Mouse (Mus musculus) left cerebral cortex, adult 11 months (tissue): ENCODE measurements around the gene Psapl1.
A peak's percentile ranks its signal among the peaks of the same experiment; 100 is the strongest.
"Not testable (repeated sequence)": the region's sequence is repeated elsewhere in the genome, so short reads cannot be mapped to it uniquely, and the experiment has no call there.

Source experiments
- DNase-seq: peaks from one replicate; pipeline ENCODE4 v3.0.0; 2022; ENCODE audit warnings: low spot score

Psapl1 gene

DNA sequence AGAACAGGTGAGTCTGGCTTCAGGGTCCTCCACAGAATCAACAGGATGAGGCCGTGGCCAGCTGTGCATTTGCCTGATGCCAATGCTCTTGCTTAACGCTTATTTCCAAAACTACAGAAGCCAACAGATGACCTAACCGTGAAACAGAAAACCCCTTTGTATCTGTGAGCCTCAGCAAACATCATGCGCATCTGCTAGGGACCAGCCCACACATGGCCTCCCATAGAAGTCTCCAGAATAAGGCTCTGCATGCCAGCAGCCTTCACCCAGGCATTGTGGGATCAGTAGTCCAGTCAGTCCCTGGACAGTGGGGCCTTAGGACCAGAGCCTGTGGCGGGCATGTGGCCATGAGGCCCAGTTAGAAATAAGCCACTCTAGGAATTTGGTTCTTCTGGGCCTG is 400 bp upstream of the Psapl1 start:
- peak; percentile 57 for DNase-seq

DNA sequence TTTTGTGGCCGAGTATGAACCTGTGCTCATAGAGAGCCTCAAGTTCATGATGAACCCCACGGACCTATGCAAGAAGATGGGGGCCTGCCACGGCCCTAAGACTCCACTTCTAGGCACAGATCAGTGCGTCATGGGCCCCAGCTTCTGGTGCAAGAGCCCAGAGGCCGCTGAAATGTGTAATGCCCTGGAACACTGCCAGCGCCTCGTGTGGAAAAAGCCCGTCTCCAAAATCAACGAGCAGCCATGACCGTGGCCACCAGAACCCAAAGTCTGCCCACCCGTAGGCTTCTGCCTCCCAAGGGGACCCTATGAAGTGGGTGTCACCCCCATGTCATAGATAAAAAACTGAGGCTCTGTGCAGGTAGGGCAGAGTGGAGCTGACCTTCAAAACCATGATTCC is 1.6 kb downstream of the Psapl1 start:
- DNase-seq: no peak

DNA sequence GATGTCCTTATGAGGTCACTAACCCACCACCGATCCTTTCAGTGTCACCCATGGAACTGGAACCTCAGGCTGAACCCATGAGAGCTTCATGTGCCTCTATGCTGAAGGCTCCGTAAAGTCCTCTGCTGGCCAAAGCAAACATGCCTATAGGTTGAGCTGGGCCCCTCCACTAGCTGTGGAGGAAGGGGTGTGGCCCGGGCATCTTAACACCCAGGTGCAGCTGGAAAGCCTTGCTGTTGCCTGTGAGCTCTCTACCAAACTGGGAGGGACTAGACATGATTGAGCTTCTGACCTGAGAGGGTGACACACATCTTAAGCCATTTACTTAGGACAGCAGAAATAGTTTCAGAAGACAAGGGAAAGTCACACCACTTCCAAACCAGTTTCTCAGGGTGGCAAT is 5.0 kb downstream of the Psapl1 start:
- DNase-seq: no peak

DNA sequence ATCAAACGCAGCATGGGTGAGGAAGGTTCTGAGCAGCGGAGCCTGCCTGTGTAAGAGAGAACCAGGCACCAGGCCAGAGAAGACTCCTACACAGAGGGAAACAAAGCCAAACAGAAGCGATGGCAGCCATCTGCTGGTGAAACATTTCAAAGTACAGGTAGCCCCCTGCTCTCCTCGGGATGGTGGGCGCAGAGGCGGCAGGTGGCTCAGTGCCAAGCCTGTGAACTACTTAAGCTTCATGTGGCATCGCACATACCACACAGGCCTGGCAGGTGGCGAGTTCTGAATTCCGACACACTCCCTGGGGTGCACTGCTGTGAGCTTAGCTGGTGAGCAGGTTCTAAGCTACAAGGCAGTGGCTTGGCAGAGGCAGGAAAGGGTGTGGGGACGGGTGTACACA is 9.5 kb downstream of the Psapl1 start:
- peak; percentile 84 for DNase-seq

DNA sequence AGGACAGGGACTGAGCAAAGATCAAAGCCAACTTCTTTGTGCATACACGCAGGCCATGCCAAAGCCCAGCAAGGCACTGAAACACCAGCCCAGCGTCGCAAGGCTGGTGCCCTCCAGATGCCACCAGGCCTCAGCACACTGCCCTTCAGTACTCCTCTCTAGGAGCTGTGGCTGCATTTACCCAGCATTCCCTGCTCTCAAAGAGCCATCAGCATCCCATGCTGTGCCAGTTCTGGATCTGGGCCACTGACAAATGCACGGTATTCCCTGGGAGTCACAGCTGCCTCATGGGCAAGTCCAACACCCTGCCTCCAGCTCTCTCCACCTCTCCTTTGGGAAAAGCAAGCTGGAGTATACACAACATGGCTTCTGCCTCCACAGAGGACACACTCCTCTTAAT is 16.3 kb downstream of the Psapl1 start:
- no peak for DNase-seq

DNA sequence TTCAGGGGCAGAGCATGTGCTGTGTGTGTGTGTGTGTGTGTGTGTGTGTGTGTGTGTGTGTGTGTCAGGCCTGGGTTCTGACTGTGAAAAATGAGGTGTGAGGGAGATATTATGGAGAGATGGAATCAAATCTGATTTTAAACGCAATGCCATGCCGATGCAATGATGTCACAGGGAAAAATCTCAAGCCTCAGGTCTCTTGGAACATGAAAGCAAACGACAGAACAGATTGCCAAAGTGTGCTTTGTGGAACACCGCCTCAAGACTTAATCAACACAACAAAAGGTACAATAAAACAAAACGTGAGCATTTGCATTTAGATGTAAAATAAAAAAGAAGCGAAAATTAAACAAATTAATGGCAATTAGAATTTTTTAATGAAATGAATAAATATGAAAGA is 16.8 kb downstream of the Psapl1 start:
- no peak for DNase-seq

DNA sequence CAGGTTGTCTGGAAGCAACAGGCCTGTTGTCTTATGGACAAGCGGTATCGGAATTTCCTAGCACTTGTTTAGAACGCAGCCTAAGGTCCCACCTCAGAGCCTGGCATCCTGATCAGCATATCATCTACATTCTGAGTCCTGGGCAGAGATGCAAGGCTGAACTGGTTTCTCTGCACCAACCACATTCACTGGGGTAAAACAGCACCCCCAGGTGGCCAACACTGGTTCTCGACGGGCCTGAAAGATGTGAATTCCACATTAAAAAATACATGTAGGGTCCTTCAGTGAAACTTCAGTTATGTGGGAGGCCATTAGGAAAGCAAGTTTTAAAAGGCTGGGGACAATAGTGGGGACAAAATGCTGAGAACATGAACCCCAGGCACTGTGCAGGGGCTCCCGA is 20.0 kb downstream of the Psapl1 start:
- peak; percentile 64 for DNase-seq

DNA sequence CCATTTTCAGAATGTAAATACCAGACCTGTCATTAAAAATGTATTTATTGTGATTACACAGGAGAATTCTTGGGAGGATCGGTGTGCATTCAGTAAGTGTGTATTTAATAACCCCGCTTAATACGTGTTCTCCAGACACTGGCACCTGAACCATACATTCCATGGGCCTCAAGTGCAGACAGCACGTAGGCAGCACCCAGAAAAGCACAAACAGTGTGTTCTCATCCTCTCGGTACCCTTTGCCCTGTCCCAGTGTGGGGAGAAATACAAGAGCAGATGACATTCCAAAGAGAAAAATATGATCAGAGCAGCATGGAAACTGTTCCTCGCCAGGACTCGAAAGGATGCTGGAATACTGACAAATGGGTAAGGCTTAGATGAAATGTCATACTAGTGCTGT is 22.0 kb downstream of the Psapl1 start:
- no peak for DNase-seq

DNA sequence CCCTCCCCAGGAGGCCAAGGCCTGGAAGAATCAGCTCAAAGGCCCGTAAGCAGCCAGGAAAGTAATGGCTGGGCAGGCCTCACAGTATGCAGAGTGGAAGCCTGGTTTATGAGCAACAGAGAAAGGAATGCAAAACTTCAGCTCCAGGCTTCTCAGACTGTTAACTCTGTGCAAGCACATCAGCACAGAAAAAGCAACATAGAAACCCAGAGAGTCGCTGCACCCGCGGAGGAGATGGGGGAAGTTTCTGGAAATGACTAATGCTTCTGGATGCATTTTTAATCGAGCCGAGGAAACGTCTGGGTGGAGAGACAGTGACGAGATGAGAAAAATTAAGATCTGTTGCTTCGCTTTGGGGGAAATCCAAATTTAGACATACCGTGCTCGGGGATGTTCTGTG is 22.5 kb downstream of the Psapl1 start:
- DNase-seq: peak; percentile 49

DNA sequence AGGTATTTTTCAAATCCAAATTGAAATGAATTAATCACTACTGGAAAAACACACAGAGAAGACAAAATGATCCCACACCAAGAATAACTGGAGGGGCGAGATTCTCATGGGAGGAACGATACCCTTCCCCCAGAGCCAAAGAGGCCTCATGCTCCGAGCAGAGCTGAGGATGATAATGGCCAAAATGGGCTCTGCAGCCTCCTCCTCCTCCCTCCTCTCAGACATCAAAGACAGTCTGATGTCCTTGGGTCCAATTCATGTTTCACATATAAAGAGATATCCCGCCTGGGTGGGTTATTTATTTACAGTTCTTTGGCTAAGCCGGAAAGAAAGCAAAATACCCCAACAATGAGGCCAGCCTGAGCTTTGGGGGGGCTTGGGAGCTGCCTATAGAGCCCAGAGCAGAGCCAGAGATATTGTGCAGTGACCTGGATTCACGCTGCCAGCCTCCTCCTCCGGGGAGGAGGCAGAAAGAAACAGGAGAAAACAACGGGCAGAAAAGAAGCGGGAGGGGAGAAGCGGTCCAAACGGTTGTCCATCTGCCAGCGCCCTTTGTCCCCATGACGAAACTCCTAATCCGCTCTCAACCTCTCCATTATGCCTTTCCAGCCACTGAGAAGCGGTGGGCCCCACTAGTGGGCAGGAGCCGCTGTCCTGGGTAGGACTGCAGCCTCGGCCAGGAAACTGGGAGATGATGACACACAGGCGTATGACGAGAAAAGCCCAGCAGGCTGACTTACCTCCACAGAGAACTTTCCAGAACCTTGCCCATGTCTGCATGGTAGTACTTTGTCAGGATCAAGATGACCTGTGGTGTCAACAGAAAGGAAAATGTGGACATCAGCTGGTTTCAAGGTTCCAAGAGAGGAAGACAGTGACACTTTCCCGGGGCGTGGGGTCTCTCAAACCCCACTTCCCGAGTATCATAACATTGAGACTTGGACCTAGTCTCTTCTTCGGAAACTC is 24.9 kb downstream of the Psapl1 start:
- no peak for DNase-seq

DNA sequence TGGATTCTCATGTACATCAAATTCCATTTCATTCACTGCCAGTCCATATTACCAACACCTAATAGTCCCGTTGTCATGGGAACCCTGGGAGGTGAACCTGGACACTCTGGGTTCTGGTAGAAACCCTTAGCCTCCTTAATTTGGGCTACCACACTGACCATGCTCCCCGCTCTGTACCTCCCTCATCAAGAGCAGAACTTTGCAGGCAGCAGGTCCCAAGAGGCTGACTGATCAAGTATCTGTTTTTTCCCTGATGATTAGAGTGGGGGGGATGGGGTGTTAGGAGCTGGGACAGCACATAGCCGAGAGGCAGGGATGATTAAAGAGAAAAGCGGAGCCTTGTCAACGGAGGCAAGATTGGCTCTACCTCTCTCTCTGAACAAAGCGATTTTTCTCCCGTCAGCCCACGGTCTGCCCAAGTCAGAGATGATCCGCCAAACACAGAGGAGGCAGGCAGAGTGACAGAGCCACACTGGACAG is 26.5 kb downstream of the Psapl1 start:
- DNase-seq: no peak

DNA sequence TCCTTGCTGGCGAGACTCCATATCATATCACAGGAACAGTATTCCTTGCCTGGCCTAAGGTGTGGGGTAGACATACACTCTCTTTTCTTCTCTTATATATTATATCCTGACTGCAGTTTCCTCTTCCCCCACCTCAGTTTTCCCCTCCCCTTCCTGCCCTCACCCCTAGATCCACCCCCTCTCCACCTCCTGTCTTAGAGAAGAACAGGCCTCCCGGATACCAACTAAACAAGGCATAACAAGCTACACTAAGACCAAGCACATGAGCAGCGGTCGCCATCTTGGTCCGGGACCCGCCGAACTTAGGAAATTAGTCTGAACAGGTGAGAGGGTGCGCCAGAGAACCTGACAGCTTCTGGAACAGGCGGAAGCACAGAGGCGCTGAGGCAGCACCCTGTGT is 33.7 kb downstream of the Psapl1 start:
- not testable (repeated sequence) for DNase-seq

DNA sequence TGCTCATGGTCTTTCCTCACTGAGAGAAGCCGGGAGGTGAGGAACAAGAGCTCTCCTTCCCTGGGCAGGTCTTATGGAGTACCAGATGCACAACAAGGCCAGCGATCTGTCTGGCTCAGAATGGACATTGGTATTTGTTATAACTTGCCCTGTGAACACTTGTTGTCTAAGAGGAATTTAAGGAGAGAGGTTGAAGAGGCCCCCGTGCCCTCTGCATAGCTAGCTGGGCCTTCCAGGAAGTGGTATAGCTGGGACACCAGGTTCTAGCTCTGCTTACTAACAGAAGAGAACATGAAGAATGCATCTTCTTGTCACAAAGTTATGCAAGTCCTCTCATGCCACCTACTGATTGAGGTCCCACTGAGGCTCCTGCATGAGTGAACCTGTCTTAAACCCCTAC is 44.2 kb downstream of the Psapl1 start:
- no peak for DNase-seq

DNA sequence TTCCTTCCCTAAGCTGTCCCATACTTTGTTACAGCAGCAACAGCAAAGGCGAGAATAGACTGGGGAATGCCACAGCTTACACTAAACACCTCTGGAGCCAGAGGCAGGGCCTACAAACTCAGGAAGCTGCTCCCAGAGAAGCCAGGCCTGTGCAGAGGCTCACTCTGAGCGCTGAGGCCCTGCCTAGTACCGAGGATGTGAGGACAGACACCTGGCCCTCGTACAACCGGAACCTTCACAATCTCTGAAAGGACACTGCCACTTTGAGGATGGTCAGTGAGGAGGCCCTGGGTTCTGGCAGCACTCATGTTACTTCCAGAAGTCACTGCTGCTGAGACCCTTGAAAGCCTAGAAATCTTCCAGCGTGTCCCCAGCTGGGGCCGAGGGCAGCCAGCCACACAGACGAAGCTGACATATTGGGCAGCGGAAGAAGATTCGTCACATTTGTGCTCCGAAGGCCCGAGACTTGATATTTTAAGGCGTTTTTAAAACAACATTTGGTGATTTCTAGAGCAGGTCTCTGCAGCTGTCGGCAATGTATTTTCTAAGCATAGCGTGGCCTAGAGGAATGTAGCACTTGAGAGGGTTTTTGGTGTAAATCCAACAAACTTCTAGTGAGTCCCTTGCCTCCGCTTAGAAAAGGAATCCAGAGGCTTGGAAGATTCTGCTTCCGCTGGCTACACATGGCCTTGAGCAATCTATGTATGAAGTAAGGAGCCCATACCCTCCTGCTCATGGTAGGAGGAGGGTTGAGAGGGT is 49.1 kb downstream of the Psapl1 start:
- DNase-seq: no peak

DNA sequence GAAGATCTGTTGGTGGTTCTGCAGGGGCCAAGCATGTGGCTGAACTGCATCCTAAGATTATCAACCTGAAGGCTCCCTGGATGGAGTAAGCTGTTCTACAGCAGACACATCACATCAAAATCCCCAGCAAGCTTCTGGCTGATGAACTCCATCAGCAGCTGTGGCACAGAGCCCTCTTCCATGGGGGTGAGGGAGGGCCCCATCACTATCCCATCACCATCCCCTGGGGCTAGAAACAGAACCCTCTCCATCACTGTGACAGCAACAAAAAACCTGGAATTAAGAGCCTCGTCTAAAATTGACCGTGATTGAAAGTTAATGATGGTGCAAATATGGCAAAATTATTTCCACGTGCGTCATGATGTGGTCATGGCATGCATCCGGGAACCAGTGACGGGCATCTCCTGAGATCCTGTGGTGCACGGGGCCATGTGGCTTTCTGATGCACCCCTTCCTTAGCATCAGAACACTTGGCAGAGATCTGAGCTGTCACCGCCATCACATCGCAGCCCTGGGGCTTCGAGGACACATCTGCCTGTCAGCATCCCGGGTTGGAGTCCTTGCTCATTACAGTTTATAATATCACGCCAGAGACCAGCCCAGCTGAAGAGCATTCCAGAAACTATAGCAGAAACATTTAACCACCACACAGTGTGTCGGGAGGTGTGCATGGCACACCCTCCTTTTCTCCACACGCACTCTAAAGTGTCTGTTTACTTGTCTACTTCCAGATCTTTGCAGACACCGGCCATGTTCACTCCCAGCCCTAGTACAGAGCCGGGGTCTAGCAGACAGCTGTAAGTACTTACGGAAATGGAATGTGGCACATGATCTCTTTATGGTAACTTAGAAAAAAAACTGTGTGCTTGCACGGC is 51.1 kb downstream of the Psapl1 start:
- DNase-seq: no peak
